Mouse (Mus musculus) cerebellum, adult 2 months (tissue): ENCODE data around the gene Mfsd14a. TPM values are rescaled to one million over a fixed set of nuclear protein-coding genes. Genes with fewer than 3 reads are reported as not detected.
"Not testable (repeated sequence)": the region's sequence is repeated elsewhere in the genome, so short reads cannot be mapped to it uniquely, and the experiment has no call there.

Experiments
- DNase-seq, 2 experiments: peaks; one replicate each; pipeline ENCODE4 v3.0.0; 2021
- H3K27ac ChIP-seq: fragments of 200-500 bp; 2 replicates; pipeline ENCODE4 v1.5.1; 2012; ENCODE audit warnings: low read length, control low read depth, inconsistent platforms; ENCODE audit not compliant: insufficient read depth
- H3K27me3 ChIP-seq: fragments of 200-500 bp; 2 replicates; pipeline ENCODE4 v1.6.1; 2012; ENCODE audit warnings: inconsistent platforms, mild to moderate bottlenecking, low read length, moderate library complexity; ENCODE audit not compliant: control insufficient read depth, insufficient read depth
- H3K4me1 ChIP-seq: fragments of 200-500 bp; 2 replicates; pipeline ENCODE4 v1.6.1; 2011; ENCODE audit warnings: low read length; ENCODE audit not compliant: control insufficient read depth, insufficient read depth
- H3K4me3 ChIP-seq: fragments of 200-500 bp; replicated peaks from 2 replicates; pipeline ENCODE3; 2011; ENCODE audit warnings: mild to moderate bottlenecking, low read depth, low read length, control low read depth; ENCODE audit not compliant: insufficient read depth
- CTCF ChIP-seq: fragments of 200-500 bp; IDR thresholded peaks from 2 replicates; pipeline ENCODE4 v1.5.1; 2011; ENCODE audit warnings: low read depth, mild to moderate bottlenecking, control low read depth, low read length, moderate library complexity, borderline replicate concordance; ENCODE audit not compliant: insufficient read depth
- POLR2A ChIP-seq: fragments of 200-500 bp; IDR thresholded peaks from 2 replicates; pipeline ENCODE4 v1.6.1; 2011; ENCODE audit warnings: low read length, control low read depth, borderline replicate concordance; ENCODE audit not compliant: insufficient read depth
- WGBS: fragments of 180-500 bp; shearing (Covaris S2); methylation state at CpG from one replicate; pipeline ENCODE4 v1.1.7; 2018; 5-methylcytosine and 5-hydroxymethylcytosine counted together
- polyA plus RNA-seq: library from polyadenylated mRNA; depleted of rRNA; stranded (reverse); fragments of >200 nt; gene quantifications from 2 replicates; pipeline ENCODE4 v1.2.3, GENCODE M21; 2012

Gene Mfsd14a
- polyA plus RNA-seq, 1 experiment = 47.2 TPM

DNA sequence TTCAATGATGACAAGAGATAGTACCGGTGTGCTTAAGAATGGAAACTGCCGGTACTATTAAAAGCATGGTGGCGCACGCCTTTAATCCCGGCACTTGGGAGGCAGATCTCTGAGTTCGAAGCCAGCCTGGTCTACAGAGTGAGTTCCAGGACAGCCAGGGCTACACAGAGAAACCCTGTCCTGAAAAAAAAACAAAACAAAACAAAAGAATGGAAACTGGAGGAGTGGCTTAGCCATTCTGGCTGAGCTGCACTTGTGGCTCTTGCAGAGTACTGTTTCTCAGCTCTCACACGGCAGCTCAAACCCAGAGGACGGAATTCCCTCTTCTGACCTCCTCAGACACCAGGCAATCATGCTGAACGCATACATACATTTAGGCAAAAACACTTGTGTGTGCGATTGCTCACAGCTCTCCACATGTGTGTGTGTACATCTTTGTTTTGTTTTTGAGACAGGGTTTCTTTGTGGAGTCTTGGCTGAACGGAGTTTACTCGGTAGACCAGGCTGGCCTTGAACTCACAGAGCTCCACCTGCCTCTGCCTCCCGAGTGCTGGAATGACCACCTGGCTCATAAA, 2.5 kb downstream of the Mfsd14a start:
- no peak for TF ChIP-seq POLR2A
- no peak for TF ChIP-seq CTCF
- 78% methylated on average over 13 of the region's 13 CpGs for WGBS

GRCm38 (mm10) chr3:116658928-116659565, 3.4 kb downstream of the Mfsd14a start:
- no peak for TF ChIP-seq CTCF
- no peak for TF ChIP-seq POLR2A
- no peak for DNase-seq
- H3K27me3 ChIP-seq = no peaks in the 10 kb centered on the region
- H3K4me3 ChIP-seq = no peak overlapping the region
- H3K27ac ChIP-seq = no peak overlapping the region
- peaks cover 11% of the 10 kb centered on the region for H3K4me1 ChIP-seq
- WGBS = 80% methylated on average over 15 of the region's 15 CpGs

More for the DNA sequence above, 2.5 kb downstream of the Mfsd14a start:
- Histone ChIP-seq H3K27ac (no peak overlapping the region), H3K4me1 (peaks cover 11% of the 10 kb centered on the region), H3K27me3 (no peaks in the 10 kb centered on the region), H3K4me3 (no peak overlapping the region)
- no peak for DNase-seq

- no peak overlapping the region for H3K4me3 ChIP-seq
- H3K4me1 ChIP-seq = peaks cover 14% of the 10 kb centered on the region
- DNase-seq = no peak
- no peak overlapping the region for H3K27ac ChIP-seq
- 62% methylated on average over 7 of the region's 7 CpGs for WGBS
- no peaks in the 10 kb centered on the region for H3K27me3 ChIP-seq
- TF ChIP-seq CTCF = no peak
- no peak for TF ChIP-seq POLR2A
These were observed 6.1 kb downstream of the Mfsd14a start for GRCm38 (mm10) chr3:116656184-116656965.

DNA sequence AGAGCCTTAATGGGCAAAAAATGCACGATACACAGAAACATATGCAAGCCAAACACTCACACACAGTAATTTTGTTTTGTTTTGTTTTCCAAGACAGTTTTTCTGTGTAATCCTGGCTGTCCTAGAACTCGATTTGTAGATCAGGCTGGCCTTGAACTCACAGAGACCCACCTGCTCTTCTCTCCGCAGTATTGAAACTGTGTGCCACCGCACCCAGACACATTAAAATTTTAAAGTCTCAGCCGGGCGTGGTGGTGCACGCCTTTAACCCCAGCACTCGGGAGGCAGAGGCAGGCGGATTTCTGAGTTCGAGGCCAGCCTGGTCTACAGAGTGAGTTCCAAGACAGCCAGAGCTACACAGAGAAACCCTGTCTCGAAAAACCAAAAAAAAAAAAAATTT, 8.4 kb downstream of the Mfsd14a start:
- WGBS = 94% methylated on average over 11 of the region's 11 CpGs
- not testable (repeated sequence) for H3K4me1 ChIP-seq, H3K27ac ChIP-seq, H3K4me3 ChIP-seq, H3K27me3 ChIP-seq, DNase-seq

- DNase-seq = no peak
- no peaks in the 10 kb centered on the region for H3K27me3 ChIP-seq
- 45% methylated on average over 5 of the region's 5 CpGs for WGBS
These were observed 9.1 kb downstream of the Mfsd14a start for GRCm38 (mm10) chr3:116653278-116653945.

DNA sequence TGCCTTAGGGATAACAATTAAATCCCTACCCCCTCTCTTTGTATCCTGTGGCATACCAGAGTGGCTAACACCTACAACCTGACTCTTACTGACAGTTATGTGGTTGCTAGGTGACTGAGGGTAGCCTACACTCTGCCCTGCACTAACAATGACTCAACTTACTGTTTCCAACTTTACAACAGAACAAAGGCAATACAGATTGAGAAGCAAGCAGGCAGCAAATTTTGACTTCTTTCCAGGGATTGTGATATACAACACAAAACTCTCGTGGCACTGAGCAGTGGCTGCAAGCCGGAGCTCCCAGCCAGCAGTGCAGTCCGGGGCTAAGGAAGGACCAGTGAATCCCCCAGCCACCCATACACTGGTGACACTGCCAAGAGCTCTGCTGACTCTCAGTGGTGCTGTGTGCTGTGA, 10.4 kb downstream of the Mfsd14a start:
- no peaks in the 10 kb centered on the region for H3K27me3 ChIP-seq

More at GRCm38 (mm10) chr3:116653278-116653945, 9.1 kb downstream of the Mfsd14a start:
- TF ChIP-seq CTCF = no peak
- no peak for TF ChIP-seq POLR2A
- Histone ChIP-seq H3K4me3 (no peak overlapping the region), H3K27ac (no peak overlapping the region), H3K4me1 (peaks cover 5% of the 10 kb centered on the region; the same call in 1 of the 2 replicates)

DNA sequence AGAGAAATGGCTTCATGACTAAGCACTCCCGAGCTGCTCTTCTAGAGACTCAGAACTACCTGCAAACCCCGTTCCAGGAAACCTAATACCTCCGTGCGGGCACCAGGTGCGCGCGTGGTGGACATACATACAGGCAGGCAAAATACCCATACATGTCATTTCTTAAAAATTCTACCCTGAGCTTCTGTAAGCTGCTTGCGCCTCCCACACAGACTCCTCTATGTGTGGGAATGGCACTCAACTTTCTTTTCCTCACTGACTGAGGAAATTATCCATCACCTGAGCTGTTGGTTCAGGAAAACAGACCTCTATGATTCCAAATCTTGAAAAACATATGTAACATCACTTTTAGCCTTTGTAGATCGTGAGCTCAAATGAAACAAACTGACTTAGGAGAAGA, 11.8 kb downstream of the Mfsd14a start:
- Histone ChIP-seq H3K4me1 (peaks cover 2% of the 10 kb centered on the region; the same call in 1 of the 2 replicates), H3K27me3 (no peaks in the 10 kb centered on the region), H3K27ac (no peak overlapping the region), H3K4me3 (no peak overlapping the region)
- DNase-seq = no peak
- 96% methylated on average over 9 of the region's 9 CpGs for WGBS
- TF ChIP-seq POLR2A = no peak
- TF ChIP-seq CTCF = no peak

More for the DNA sequence above, 10.4 kb downstream of the Mfsd14a start:
- no peak for DNase-seq
- WGBS = 15% methylated on average over 3 of the region's 3 CpGs
- peaks cover 2% of the 10 kb centered on the region; the same call in 1 of the 2 replicates for H3K4me1 ChIP-seq
- H3K4me3 ChIP-seq = no peak overlapping the region
- TF ChIP-seq CTCF (no peak), POLR2A (no peak)
- H3K27ac ChIP-seq = no peak overlapping the region; the same call in 1 of the 2 replicates
